Mouse (Mus musculus): ENCODE data around the gene Olfr473. TPM values are rescaled to one million over a fixed set of nuclear protein-coding genes. Genes with fewer than 3 reads are reported as not detected.
"Not testable (repeated sequence)": the region's sequence is repeated elsewhere in the genome, so short reads cannot be mapped to it uniquely, and the experiment has no call there.

Gene Olfr473
- polyA plus RNA-seq (2016; fragmentation: Nextera tagmentation; extraction: Ambion mirVana) = not detected in 2 replicates

- no peaks in the 10 kb centered on the region; the same call in 1 of the 2 replicates for H3K9me3 ChIP-seq
- no peaks in the 10 kb centered on the region for H3K4me1 ChIP-seq
- DNase-seq (ENCODE audit: low spot score) = no peak
- no peak within 1 kb of the TSS for H3K4me3 ChIP-seq
- H3K27me3 ChIP-seq (replicated peaks; ENCODE audit: low read depth, poor library complexity, severe bottlenecking) = no peaks in the 10 kb centered on the region
- no peak within 1 kb of the TSS for H3K27ac ChIP-seq (replicated peaks)
- no peaks in the 10 kb centered on the region for H3K36me3 ChIP-seq (replicated peaks)
- WGBS = 89% methylated on average over 1 of the region's 1 CpGs
Observed at GRCm38 (mm10) chr7:107930146-107930545, at the start of gene Olfr473. Olfr473 (plus strand) TSS chr7:107930446.

GRCm38 (mm10) chr7:107897602-107898001 is 32.6 kb upstream of the Olfr473 start, which contains the start of gene Olfr472:
Olfr472 (plus strand) TSS chr7:107897902.
- Histone ChIP-seq H3K4me3 (no peak within 1 kb of the TSS), H3K27me3 (replicated peaks; ENCODE audit: low read depth, poor library complexity, severe bottlenecking) (no peaks in the 10 kb centered on the region), H3K9me3 (no peaks in the 10 kb centered on the region), H3K4me1 (no peaks in the 10 kb centered on the region), H3K36me3 (replicated peaks) (no peaks in the 10 kb centered on the region), H3K27ac (replicated peaks) (no peak within 1 kb of the TSS)
- no peak for DNase-seq (ENCODE audit: low spot score)

GRCm38 (mm10) chr7:107952539-107952938 is 22.3 kb downstream of the Olfr473 start:
- not testable (repeated sequence) for H3K9me3 ChIP-seq; H3K36me3 ChIP-seq (replicated peaks); H3K27me3 ChIP-seq (replicated peaks; ENCODE audit: low read depth, poor library complexity, severe bottlenecking); H3K4me1 ChIP-seq; H3K4me3 ChIP-seq; DNase-seq (ENCODE audit: low spot score); H3K27ac ChIP-seq (replicated peaks)
- 96% methylated on average over 12 of the region's 12 CpGs for WGBS

GRCm38 (mm10) chr7:107954343-107954742 is 24.1 kb downstream of the Olfr473 start, which contains the start of gene Olfr474:
Olfr474 (plus strand) TSS chr7:107954643.
- no peaks in the 10 kb centered on the region for H3K27me3 ChIP-seq (replicated peaks; ENCODE audit: low read depth, poor library complexity, severe bottlenecking)
- no peaks in the 10 kb centered on the region for H3K36me3 ChIP-seq (replicated peaks)
- 83% methylated on average over 1 of the region's 1 CpGs for WGBS
- no peak within 1 kb of the TSS for H3K27ac ChIP-seq (replicated peaks)
- no peak within 1 kb of the TSS for H3K4me3 ChIP-seq
- DNase-seq (ENCODE audit: low spot score) = no peak
- H3K9me3 ChIP-seq = 0 out of 2 replicates have a peak, but pooled peaks cover 4% of the 10 kb centered on the region
- H3K4me1 ChIP-seq = no peaks in the 10 kb centered on the region

- DNase-seq (ENCODE audit: low spot score) = no peak
- Histone ChIP-seq H3K4me3 (no peak within 1 kb of the TSS), H3K27me3 (replicated peaks; ENCODE audit: low read depth, poor library complexity, severe bottlenecking) (no peaks in the 10 kb centered on the region), H3K36me3 (replicated peaks) (no peaks in the 10 kb centered on the region), H3K4me1 (no peaks in the 10 kb centered on the region), H3K9me3 (no peaks in the 10 kb centered on the region), H3K27ac (replicated peaks) (no peak within 1 kb of the TSS)
- WGBS = 55% methylated on average over 1 of the region's 1 CpGs
Observed at GRCm38 (mm10) chr7:107964503-107964902, 34.3 kb downstream of the Olfr473 start, which contains the start of gene Olfr476. Olfr476 (plus strand) TSS chr7:107964803.

Other genes with a start within 250 kb of the Olfr473 start
- gene Cyb5r2, start 172.4 kb upstream of the Olfr473 start, polyA plus RNA-seq (2016; fragmentation: Nextera tagmentation; extraction: Ambion mirVana) = 0.64 and 0.72 TPM in 2 replicates
- gene Ovch2, start 129.2 kb upstream of the Olfr473 start, polyA plus RNA-seq (2016; fragmentation: Nextera tagmentation; extraction: Ambion mirVana) = not detected in 2 replicates
- gene Olfr467, start 118.2 kb upstream of the Olfr473 start, polyA plus RNA-seq (2016; fragmentation: Nextera tagmentation; extraction: Ambion mirVana) = not detected in 2 replicates
- not detected in 2 replicates for gene Olfr469, start 104.9 kb upstream of the Olfr473 start, polyA plus RNA-seq (2016; fragmentation: Nextera tagmentation; extraction: Ambion mirVana)
- gene Olfr470, start 83.0 kb upstream of the Olfr473 start, polyA plus RNA-seq (2016; fragmentation: Nextera tagmentation; extraction: Ambion mirVana) = not detected in 2 replicates
- not detected in 2 replicates for gene Olfr472, start 32.5 kb upstream of the Olfr473 start, polyA plus RNA-seq (2016; fragmentation: Nextera tagmentation; extraction: Ambion mirVana)
- gene Olfr474, start 24.2 kb downstream of the Olfr473 start, polyA plus RNA-seq (2016; fragmentation: Nextera tagmentation; extraction: Ambion mirVana) = not detected in 2 replicates
- not detected in 2 replicates for gene Olfr476, start 34.4 kb downstream of the Olfr473 start, polyA plus RNA-seq (2016; fragmentation: Nextera tagmentation; extraction: Ambion mirVana)
- gene Olfr477, start 56.2 kb downstream of the Olfr473 start, polyA plus RNA-seq (2016; fragmentation: Nextera tagmentation; extraction: Ambion mirVana) = not detected in 2 replicates
- not detected in 2 replicates for gene Olfr478, start 103.5 kb downstream of the Olfr473 start, polyA plus RNA-seq (2016; fragmentation: Nextera tagmentation; extraction: Ambion mirVana)
- gene Olfr479, start 120.2 kb downstream of the Olfr473 start, polyA plus RNA-seq (2016; fragmentation: Nextera tagmentation; extraction: Ambion mirVana) = not detected in 2 replicates
- gene Olfr480, start 136.9 kb downstream of the Olfr473 start, polyA plus RNA-seq (2016; fragmentation: Nextera tagmentation; extraction: Ambion mirVana) = not detected in 2 replicates
- not detected in 2 replicates for gene Olfr481, start 149.4 kb downstream of the Olfr473 start, polyA plus RNA-seq (2016; fragmentation: Nextera tagmentation; extraction: Ambion mirVana)
- gene Olfr482, start 167.1 kb downstream of the Olfr473 start, polyA plus RNA-seq (2016; fragmentation: Nextera tagmentation; extraction: Ambion mirVana) = 0.06 TPM in 1 of 2 replicates, not detected in the other
- not detected in 2 replicates for gene Olfr483, start 170.4 kb downstream of the Olfr473 start, polyA plus RNA-seq (2016; fragmentation: Nextera tagmentation; extraction: Ambion mirVana)
- not detected in 2 replicates for gene Olfr484, start 197.0 kb downstream of the Olfr473 start, polyA plus RNA-seq (2016; fragmentation: Nextera tagmentation; extraction: Ambion mirVana)
- gene Olfr485, start 229.4 kb downstream of the Olfr473 start, polyA plus RNA-seq (2016; fragmentation: Nextera tagmentation; extraction: Ambion mirVana) = not detected in 2 replicates
- gene Olfr486, start 242.3 kb downstream of the Olfr473 start, polyA plus RNA-seq (2016; fragmentation: Nextera tagmentation; extraction: Ambion mirVana) = not detected in 2 replicates